Mouse (Mus musculus): ENCODE measurements at regions not wholly inside any gene's neighbourhood (a gene's known extent, or its start where the extent isn't known, plus 50 kb on each side); places are given as distances from the start of the nearest gene placed in this dataset.

GRCm38 (mm10) chr11:17464875-17465274, 207.5 kb downstream of the C1d start:
- DNase-seq = no peak

DNA sequence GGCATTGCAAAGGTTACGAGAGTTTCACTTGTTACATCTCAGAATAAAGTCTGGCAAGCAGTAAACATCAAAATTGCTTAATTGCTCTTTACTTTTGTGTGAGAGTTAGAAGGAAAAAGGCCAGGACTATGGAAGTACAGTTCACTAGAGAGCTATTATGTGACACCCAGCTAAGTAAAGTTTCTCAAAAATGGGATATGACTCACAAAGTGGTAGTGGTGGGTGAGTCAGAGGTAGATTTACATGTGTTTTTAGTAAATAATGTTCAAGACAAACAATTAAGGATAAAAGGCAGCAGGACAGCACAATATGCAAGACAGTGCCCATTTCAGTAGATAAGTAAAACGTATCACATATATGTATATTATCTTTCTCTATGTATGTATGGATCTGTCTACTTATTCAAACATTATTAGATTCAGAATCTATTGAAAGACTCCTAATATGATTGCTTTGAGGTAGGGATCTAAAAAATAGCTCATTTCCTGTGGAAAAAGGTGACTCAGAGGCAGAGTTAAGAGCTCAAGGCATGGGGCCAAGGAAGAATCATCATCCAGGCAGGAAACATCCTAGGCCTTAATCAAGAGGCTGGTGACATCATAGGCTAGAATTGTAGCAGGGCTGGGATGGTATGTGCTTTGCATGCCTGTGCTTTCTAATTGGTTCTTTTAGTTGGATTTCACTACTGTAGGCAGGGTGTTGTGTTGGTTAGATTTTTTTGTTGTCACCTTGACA, 211.2 kb downstream of the C1d start:
- no peak for DNase-seq

- DNase-seq = no peak
Measured at GRCm38 (mm10) chr11:17481436-17481996, 224.1 kb downstream of the C1d start.

DNA sequence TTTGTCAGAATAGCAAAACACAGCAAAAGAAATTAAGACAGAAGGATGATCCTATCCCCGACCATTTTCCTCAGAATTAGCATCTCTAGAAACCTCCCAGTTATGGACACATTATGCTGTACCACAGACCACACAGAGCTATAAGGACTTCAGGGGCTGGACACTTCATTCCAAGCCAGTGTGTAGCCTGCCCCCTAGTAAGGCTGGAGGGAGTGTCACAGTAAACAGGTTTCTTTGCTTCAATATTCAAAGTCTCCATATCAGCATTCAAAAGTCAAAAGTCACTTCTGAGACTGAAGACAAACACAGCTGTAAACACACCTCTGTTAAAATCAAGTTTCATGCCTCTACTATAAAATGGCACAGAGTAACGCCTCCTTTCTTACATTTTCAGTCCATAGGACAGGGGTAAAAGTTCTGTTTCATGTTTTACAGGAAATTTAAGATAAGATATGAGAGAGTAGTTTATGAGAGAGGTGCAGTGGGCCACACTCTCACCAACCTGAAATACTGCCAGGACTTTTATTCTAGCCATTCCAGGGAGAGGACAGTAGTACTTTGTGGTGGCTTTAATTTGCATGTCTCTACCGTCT, 226.6 kb downstream of the C1d start:
- no peak for DNase-seq

GRCm38 (mm10) chr11:17501120-17502043, 244.0 kb downstream of the C1d start:
- DNase-seq = no peak

DNA sequence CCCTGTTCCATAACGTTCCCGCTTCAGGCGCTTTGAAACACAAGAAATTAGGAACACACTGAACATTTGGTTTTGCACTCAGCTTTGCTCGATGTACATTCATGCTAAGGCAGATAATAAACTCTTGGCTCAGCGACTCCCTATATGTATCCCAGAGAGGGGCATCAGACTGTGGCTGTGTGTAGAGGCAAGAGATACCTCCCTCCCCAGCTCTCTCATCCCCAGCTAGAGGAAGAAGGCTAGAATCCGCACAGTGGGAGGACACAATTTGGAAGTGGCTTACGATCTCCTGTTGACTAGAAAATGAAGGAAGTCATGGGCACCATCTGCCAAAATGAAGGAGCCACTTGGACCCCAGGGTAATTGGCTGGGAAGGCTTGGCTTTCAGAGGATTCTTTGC, 244.7 kb downstream of the C1d start:
- no peak for DNase-seq

GRCm38 (mm10) chr11:17522220-17522919, 265.0 kb downstream of the C1d start:
- no peak for DNase-seq

DNA sequence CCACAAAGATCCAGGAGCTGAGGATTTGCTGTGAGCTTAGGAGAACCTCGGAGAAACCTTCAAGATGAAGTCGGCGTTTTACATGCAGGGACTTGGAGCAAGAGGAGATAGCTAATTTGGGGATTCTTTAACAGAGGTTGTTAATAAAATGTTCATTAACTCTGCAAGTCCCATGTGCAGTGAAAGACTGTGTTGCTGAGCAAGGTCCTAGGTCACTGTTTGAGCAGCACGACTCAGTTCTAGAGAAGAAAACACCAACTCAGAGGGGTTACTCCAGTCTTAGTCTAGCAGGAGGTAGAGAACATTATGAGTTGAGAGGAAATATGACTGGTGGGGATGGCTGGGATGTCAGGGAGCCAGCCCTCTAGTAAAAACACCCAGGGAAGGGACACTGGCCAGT, 265.9 kb downstream of the C1d start:
- no peak for DNase-seq

DNA sequence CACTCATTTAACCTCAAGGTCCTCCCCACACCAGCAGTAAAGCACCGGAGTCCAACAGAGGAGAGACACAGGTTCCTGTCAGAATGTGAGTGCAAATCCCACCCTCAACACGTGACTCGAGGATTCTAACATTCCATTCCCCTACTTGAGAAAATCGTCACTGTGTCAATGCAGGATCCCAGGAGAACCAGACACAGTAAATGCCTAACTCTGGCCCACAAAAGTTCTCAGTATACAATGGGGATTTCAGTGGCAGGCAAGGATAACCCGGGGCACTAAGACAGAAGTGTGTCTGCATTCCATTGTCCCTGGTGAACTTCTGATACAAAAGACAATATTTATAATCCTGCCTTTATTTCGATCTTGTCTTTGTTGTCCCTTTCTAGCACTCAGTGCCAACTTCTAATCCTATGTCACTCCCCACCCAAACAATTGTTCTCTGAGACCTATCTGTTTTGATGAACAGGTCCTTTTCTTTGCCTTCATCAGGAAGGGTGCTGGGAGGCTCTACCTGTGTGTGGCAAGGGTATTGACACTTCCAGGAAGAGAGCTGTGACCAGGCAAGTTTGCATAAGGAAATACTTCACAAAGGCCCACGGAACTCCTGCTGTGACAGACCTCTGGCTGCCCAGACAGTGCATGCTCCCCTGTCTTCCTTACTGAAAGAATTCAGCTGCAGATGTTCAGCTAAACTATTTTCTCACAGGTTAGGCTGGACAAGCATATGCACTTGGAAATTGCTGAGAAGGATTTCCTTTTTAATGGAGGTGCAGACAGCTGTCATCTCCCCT, 267.8 kb downstream of the C1d start:
- no peak for DNase-seq

DNA sequence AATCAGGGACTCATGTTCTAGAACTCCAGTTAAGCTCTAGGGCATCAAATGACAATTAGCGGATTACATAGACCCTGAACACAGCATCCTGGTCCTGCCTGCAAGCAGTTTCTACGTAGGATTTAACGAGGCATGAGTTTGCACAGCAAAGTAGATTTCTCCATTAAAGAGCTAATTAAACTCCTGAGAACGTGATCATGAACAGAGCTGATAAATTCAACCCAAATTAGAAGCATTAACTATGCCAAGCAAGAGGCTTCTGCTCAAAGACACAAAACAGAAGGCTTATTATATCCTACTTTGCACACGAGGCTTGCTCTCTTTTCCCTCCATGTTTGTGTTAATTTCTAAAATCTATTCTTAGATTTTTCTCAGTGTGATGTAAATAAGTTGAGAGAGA, 269.1 kb downstream of the C1d start:
- DNase-seq = no peak

DNA sequence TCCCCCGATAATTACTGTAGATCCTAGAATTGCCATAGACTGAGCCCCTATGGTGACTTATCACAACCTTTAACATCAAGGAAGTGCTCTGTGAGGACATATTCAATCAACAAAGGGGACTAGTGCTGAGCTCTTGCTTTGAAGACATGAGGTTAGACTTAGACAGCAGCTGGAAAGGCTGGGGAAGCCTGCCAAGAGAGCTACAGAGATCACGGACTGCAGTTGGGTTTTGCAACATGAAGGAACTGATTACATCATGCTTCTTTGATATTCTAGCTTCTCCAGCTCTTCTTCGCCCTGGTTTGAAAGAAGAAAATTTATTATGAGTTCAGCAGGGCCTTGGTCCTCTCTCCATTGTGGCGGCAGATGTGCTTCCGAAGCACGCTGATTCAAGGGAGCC, 271.2 kb downstream of the C1d start:
- no peak for DNase-seq

DNA sequence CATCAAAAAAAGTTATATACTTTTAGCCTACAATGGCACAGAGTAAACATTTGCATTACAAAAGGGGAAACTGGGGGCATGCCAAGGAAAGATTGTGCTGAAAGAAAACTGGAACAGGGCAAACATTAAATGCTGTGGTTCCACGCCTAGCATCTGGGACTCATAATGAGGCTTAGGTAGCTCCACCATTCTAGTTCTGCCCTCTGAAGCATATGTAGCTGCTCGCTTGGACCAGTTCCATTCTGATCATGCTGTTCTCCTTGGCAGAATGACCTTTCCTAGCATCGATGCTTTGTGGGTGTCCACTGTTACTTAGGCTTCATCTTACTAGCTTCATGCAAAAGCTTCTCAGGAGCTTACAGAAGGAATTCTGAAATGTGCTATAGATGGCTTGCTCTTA, 276.3 kb downstream of the C1d start:
- DNase-seq = no peak

DNA sequence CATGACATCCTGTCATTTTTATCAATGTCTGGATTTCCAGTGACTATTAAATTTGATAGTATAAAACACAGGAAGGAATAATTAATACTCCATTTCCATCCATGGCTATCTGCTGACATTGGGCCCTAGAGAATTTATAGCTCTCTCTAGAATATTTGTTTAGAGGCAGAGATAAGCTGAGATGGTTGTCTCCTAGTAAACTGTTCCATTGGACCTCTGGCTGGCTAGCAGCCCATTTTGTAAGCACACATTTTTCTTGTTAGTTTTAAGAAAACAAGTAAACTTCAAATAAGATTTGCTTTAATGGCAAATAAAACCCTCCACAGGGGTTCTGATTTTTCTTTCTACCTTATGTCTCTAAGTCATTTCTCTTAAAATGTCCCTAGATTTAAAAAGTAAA, 288.9 kb downstream of the C1d start:
- DNase-seq = no peak

GRCm38 (mm10) chr11:17549148-17549547, 291.8 kb downstream of the C1d start:
- no peak for DNase-seq

GRCm38 (mm10) chr11:17555276-17555675, 297.9 kb downstream of the C1d start:
- DNase-seq = no peak

GRCm38 (mm10) chr11:17591780-17592487, 334.6 kb downstream of the C1d start:
- no peak for DNase-seq

DNA sequence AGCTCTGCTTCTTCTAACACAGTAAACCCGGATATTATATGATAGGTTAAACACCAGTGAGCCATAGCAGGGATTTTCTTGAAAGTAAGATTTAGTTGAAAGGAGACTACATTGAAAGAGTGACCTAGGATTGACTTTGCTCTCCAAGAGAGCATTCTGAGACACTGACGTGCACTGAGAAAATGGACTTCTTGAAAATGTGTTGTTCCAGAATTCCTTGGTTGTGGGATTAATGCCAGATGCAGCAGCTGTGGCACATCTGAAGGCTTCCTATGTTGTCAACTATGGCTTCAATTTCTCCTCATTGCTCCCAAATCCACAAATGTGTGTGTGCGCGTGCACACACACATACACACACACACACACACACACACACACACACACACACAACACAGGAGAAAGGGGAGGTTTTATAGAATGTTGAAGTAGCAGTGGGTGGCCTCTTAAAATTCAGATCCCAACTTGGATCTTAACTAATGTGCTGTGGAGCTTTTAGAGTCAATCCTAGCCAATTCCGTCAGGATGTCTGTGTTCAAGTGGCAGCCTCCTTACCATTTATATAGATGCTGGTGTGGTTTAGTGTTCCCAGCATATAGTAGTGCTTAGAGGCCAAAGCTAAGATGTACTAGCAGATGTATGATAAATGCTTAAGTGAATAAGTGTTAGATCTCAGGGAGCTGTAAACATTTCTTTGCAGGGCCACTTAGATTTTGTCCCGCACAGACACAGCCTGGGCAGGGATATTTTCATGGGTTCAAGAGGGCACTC, 346.5 kb downstream of the C1d start:
- DNase-seq = no peak

DNA sequence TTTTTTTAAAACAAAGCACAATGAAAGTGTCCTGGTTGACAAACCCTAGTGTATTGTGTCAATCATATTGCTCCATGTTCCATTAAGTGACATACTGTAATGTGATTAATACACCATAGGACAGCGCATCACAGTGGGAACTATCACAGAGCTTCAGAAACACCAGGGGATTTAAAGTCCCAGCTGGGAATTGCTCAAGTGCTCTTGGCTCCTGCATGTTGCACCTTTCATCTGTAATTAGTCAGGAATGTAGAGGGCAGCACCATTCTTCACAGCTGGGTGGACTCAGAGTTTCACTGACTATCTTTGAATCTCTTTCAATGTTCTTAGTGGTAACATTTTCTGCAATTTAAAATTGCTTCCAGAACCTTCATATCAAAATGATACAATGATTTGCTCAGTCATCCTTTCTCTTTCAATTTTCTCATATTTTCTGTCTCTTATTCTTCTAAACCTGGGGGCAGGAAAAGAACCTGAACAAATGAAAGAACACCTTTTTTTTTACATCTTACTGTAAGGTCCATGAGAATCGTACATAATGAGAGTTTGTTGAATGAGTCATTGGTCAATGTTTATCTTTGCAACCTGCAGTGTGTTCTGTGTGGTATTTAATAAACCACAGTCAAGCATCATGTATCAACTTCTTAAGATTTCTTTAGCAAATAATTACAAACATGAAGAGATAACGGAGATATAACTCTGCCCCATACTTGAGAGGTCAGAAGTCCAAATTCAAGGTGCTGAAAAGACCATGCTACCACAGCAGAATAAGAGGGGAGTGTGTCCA, 333.0 kb downstream of the Etaa1 start:
- DNase-seq = no peak

GRCm38 (mm10) chr11:17629541-17630171, 324.0 kb downstream of the Etaa1 start:
- no peak for DNase-seq
